15 mouse cellular contexts compared by ENCODE assay signal in genomic region chr16:33675848-33676184, GRCm38 (mm10). TPM values are rescaled to one million over a fixed set of nuclear protein-coding genes. Genes with fewer than 3 reads are reported as not detected.
DNase-seq lines count a peak whose midpoint lies in the region; ATAC-seq and TF ChIP-seq lines count a peak whose summit lies in the region.
"Had no signal": no experiment of that assay in that cellular context is flagged by ENCODE, and none has a peak within 500 bp of the region (broad histone marks: within the 10 kb centered on the region; RNA-seq: fewer than 3 reads in every experiment).

No protein-coding gene starts in this region.

- ATAC-seq in intestine, postnatal 0 days: no peak
- no peak for ATAC-seq in intestine, embryonic 16.5 days
- ATAC-seq: CD4-positive, CD25-positive, alpha-beta regulatory T cell, adult 4 months; midbrain, embryonic 16.5 days had no signal

- peak overlapping the region; percentile 5; the same call in 1 of the 2 replicates for H3K27ac ChIP-seq in intestine, postnatal 0 days (ENCODE audit: low read depth, low read length)
- H3K27ac ChIP-seq in intestine, embryonic 16.5 days (ENCODE audit: low read length): no peak overlapping the region
- H3K27ac ChIP-seq in left cerebral cortex, adult 2 months: 0 out of 2 replicates have a peak overlapping the region, but pooled peaks have one; percentile 4
- peak overlapping the region; percentile 95 for H3K27ac ChIP-seq in brown adipose tissue, adult 24 weeks (replicated peaks; ENCODE audit: low read depth, low read length)
- H3K27ac ChIP-seq: embryonic facial prominence, embryonic 13.5 days; limb, embryonic 15.5 days had no signal

- H3K27me3 ChIP-seq in intestine, postnatal 0 days (replicated peaks; ENCODE audit: control insufficient read depth, insufficient read depth, low read length): no peaks in the 10 kb centered on the region
- H3K27me3 ChIP-seq in intestine, embryonic 16.5 days (replicated peaks; ENCODE audit: control insufficient read depth, insufficient read depth, low read length): no peaks in the 10 kb centered on the region
- H3K27me3 ChIP-seq: embryonic facial prominence, embryonic 13.5 days; heart, embryonic 12.5 days; limb, embryonic 15.5 days had no signal

- no peaks in the 10 kb centered on the region for H3K9me3 ChIP-seq in intestine, postnatal 0 days (ENCODE audit: control insufficient read depth)
- H3K9me3 ChIP-seq in intestine, embryonic 16.5 days (ENCODE audit: control insufficient read depth, low read length): no peaks in the 10 kb centered on the region
- H3K9me3 ChIP-seq: embryonic facial prominence, embryonic 13.5 days; G1E; limb, embryonic 15.5 days had no signal

- TF ChIP-seq CTCF in intestine, postnatal 0 days (IDR thresholded peaks at IDR 0.05; ENCODE audit: low read depth): no peak
- no peak for TF ChIP-seq CTCF in left cerebral cortex, adult 2 months (IDR thresholded peaks at IDR 0.05)

- H3K4me2 ChIP-seq in intestine, postnatal 0 days (replicated peaks; ENCODE audit: low read depth): no peak overlapping the region
- no peak overlapping the region for H3K4me2 ChIP-seq in intestine, embryonic 16.5 days (ENCODE audit: low read depth, low read length)
- H3K4me2 ChIP-seq: embryonic facial prominence, embryonic 13.5 days; heart, embryonic 12.5 days; limb, embryonic 15.5 days had no signal

- H3K36me3 ChIP-seq in intestine, postnatal 0 days (ENCODE audit: control insufficient read depth, insufficient read depth): no peaks in the 10 kb centered on the region
- no peaks in the 10 kb centered on the region for H3K36me3 ChIP-seq in intestine, embryonic 16.5 days (ENCODE audit: control insufficient read depth, insufficient read depth, low read length)
- H3K36me3 ChIP-seq: embryonic facial prominence, embryonic 13.5 days; G1E; heart, embryonic 12.5 days; limb, embryonic 15.5 days had no signal

- no peak overlapping the region for H3K4me3 ChIP-seq in intestine, postnatal 0 days (ENCODE audit: low read depth, low read length)
- no peak overlapping the region for H3K4me3 ChIP-seq in intestine, embryonic 16.5 days (ENCODE audit: low read length)
- no peak overlapping the region for H3K4me3 ChIP-seq in left cerebral cortex, adult 2 months
- H3K4me3 ChIP-seq in brown adipose tissue, adult 24 weeks (ENCODE audit: insufficient read depth, low read depth, low read length): no peak overlapping the region
- H3K4me3 ChIP-seq: embryonic facial prominence, embryonic 13.5 days; heart, embryonic 12.5 days; limb, embryonic 15.5 days had no signal

- no peak overlapping the region for H3K9ac ChIP-seq in intestine, postnatal 0 days (ENCODE audit: low read depth, low read length)
- no peak overlapping the region for H3K9ac ChIP-seq in intestine, embryonic 16.5 days (ENCODE audit: low read depth, low read length)
- H3K9ac ChIP-seq: embryonic facial prominence, embryonic 13.5 days; heart, embryonic 12.5 days; limb, embryonic 15.5 days had no signal

- intact Hi-C loops in left cerebral cortex, adult 2 months (cut with DNase I): no loop called here

- whole genome bisulfite sequencing in intestine, postnatal 0 days: 76% methylated on average over 3 of the region's 3 CpGs
- 88% methylated on average over 3 of the region's 3 CpGs for WGBS in intestine, embryonic 16.5 days

- H3K4me1 ChIP-seq in intestine, postnatal 0 days (replicated peaks; ENCODE audit: control insufficient read depth, insufficient read depth, low read length): peaks cover 6% of the 10 kb centered on the region; the same call in 1 of the 2 replicates
- peaks cover 6% of the 10 kb centered on the region for H3K4me1 ChIP-seq in intestine, embryonic 16.5 days (ENCODE audit: control insufficient read depth, insufficient read depth, low read length)
- peaks cover 39% of the 10 kb centered on the region for H3K4me1 ChIP-seq in brown adipose tissue, adult 24 weeks (ENCODE audit: control insufficient read depth, insufficient read depth, insufficient read length, low read length)

- no peak for DNase-seq in left cerebral cortex, adult 2 months (ENCODE audit: extremely low spot score in 1 of 2, low spot score in 2 of 2)
- no peak for DNase-seq in left cerebral cortex, adult 9 months (ENCODE audit: low spot score in 2 of 2)
- DNase-seq in kidney, postnatal 25 days: peak; percentile 47 to 71
- no peak for DNase-seq in Muller cell, postnatal 12 days (ENCODE audit: inconsistent ontology term)
- DNase-seq: cerebellum, adult 9-10 months; gastrocnemius, postnatal 10 days had no signal

RNA-seq across cellular contexts. Expression of gene Heg1, which starts 8.4 kb away (rescaled TPM):
- 11.6 and 13.0 TPM in 2 replicates for polyA plus RNA-seq in intestine, postnatal 0 days (2015; fragmentation: Nextera tagmentation; extraction: Ambion mirVana)
- 10.2 and 12.9 TPM in 2 replicates for polyA plus RNA-seq in intestine, embryonic 16.5 days (2015; fragmentation: Nextera tagmentation; extraction: Ambion mirVana)
- total RNA-seq in left cerebral cortex, adult 2 months (2021): 10 to 100 TPM; 31.0 to 35.5 TPM
- 23.0 and 34.7 TPM in 2 replicates for polyA plus RNA-seq in brown adipose tissue, adult 24 weeks (2012; ENCODE audit: insufficient read depth, insufficient read length, missing spikeins)

Comparison
In these comparisons a context has a peak if more than half of its experiments do, and no peak if none do; other contexts are left out.
1. DNase-seq: peak in kidney, postnatal 25 days (2 of 2); none in left cerebral cortex, adult 2 months (0 of 2), left cerebral cortex, adult 9 months (0 of 2) and Muller cell, postnatal 12 days (single experiment).